Mouse (Mus musculus): ENCODE results near the gene Cdk8. TPM values are rescaled to one million over a fixed set of nuclear protein-coding genes. Genes with fewer than 3 reads are reported as not detected.

Gene Cdk8
- total RNA-seq, 2 experiments from 2014 or later, result 45.8 to 49.5 TPM

GRCm38 (mm10) chr5:146229869-146230650 lies 970 bp upstream of the Cdk8 start:
- intact Hi-C loops (cut with DNase I), result loop anchor here (5.0 kb wide), 1 partner anchor 42 kb away; no protein-coding TSS in a partner anchor

GRCm38 (mm10) chr5:146231655-146231996 lies 596 bp downstream of the Cdk8 start:
- intact Hi-C loops (cut with DNase I), result loop anchor here (5.0 kb wide), 1 partner anchor 41 kb away; no protein-coding TSS in a partner anchor
- peak; percentile 18 to 55 for DNase-seq (ENCODE audit: extremely low spot score in 1 of 2, low spot score in 2 of 2)

More at GRCm38 (mm10) chr5:146229869-146230650, 970 bp upstream of the Cdk8 start:
- no peak for DNase-seq (ENCODE audit: extremely low spot score in 1 of 2, low spot score in 2 of 2)

GRCm38 (mm10) chr5:146232056-146232675 lies 1.1 kb downstream of the Cdk8 start:
- no peak for DNase-seq (ENCODE audit: extremely low spot score in 1 of 2, low spot score in 2 of 2)
- intact Hi-C loops (cut with DNase I), result loop anchor here (5.0 kb wide), 1 partner anchor 40 kb away; no protein-coding TSS in a partner anchor

GRCm38 (mm10) chr5:146232816-146233215 lies 1.8 kb downstream of the Cdk8 start:
- no peak for DNase-seq (ENCODE audit: extremely low spot score in 1 of 2, low spot score in 2 of 2)
- intact Hi-C loops (cut with DNase I), result loop anchor here (5.0 kb wide), 1 partner anchor 39 kb away; no protein-coding TSS in a partner anchor

- intact Hi-C loops (cut with DNase I), result loop anchor here (5.0 kb wide), 1 partner anchor 38 kb away; no protein-coding TSS in a partner anchor
- DNase-seq (ENCODE audit: extremely low spot score in 1 of 2, low spot score in 2 of 2), result no peak
These were observed 3.3 kb downstream of the Cdk8 start for GRCm38 (mm10) chr5:146234336-146234735.

- intact Hi-C loops (cut with DNase I), result no loop called here
These were observed 7.2 kb downstream of the Cdk8 start for GRCm38 (mm10) chr5:146238274-146238673.

GRCm38 (mm10) chr5:146240771-146241170 lies 9.7 kb downstream of the Cdk8 start:
- no peak for DNase-seq (ENCODE audit: extremely low spot score in 1 of 2, low spot score in 2 of 2)
- intact Hi-C loops (cut with DNase I), result no loop called here

More at GRCm38 (mm10) chr5:146238274-146238673, 7.2 kb downstream of the Cdk8 start:
- DNase-seq (ENCODE audit: extremely low spot score in 1 of 2, low spot score in 2 of 2), result no peak

- intact Hi-C loops (cut with DNase I), result no loop called here
- no peak for DNase-seq (ENCODE audit: extremely low spot score in 1 of 2, low spot score in 2 of 2)
These were observed 10.2 kb downstream of the Cdk8 start for GRCm38 (mm10) chr5:146241202-146241601.

- no peak for DNase-seq (ENCODE audit: extremely low spot score in 1 of 2, low spot score in 2 of 2)
- intact Hi-C loops (cut with DNase I), result no loop called here
These were observed 14.2 kb downstream of the Cdk8 start for GRCm38 (mm10) chr5:146245193-146245592.

GRCm38 (mm10) chr5:146245646-146246370 lies 14.8 kb downstream of the Cdk8 start:
- intact Hi-C loops (cut with DNase I), result no loop called here
- DNase-seq (ENCODE audit: extremely low spot score in 1 of 2, low spot score in 2 of 2), result no peak

GRCm38 (mm10) chr5:146246386-146246785 lies 15.4 kb downstream of the Cdk8 start:
- intact Hi-C loops (cut with DNase I), result no loop called here
- no peak for DNase-seq (ENCODE audit: extremely low spot score in 1 of 2, low spot score in 2 of 2)

- DNase-seq (ENCODE audit: extremely low spot score in 1 of 2, low spot score in 2 of 2), result no peak
- intact Hi-C loops (cut with DNase I), result no loop called here
These were observed 16.7 kb downstream of the Cdk8 start for GRCm38 (mm10) chr5:146247709-146248108.

- intact Hi-C loops (cut with DNase I), result no loop called here
These were observed 17.7 kb downstream of the Cdk8 start for GRCm38 (mm10) chr5:146248746-146249145.

GRCm38 (mm10) chr5:146250369-146251075 lies 19.5 kb downstream of the Cdk8 start:
- DNase-seq (ENCODE audit: extremely low spot score in 1 of 2, low spot score in 2 of 2), result no peak
- intact Hi-C loops (cut with DNase I), result no loop called here

More at GRCm38 (mm10) chr5:146248746-146249145, 17.7 kb downstream of the Cdk8 start:
- no peak for DNase-seq (ENCODE audit: extremely low spot score in 1 of 2, low spot score in 2 of 2)

- no peak for DNase-seq (ENCODE audit: extremely low spot score in 1 of 2, low spot score in 2 of 2)
- intact Hi-C loops (cut with DNase I), result no loop called here
These were observed 20.8 kb downstream of the Cdk8 start for GRCm38 (mm10) chr5:146251663-146252429.

GRCm38 (mm10) chr5:146253644-146254043 lies 22.6 kb downstream of the Cdk8 start:
- no peak for DNase-seq (ENCODE audit: extremely low spot score in 1 of 2, low spot score in 2 of 2)
- intact Hi-C loops (cut with DNase I), result no loop called here

GRCm38 (mm10) chr5:146260003-146260402 lies 29.0 kb downstream of the Cdk8 start:
- intact Hi-C loops (cut with DNase I), result no loop called here
- no peak for DNase-seq (ENCODE audit: extremely low spot score in 1 of 2, low spot score in 2 of 2)
